Mouse (Mus musculus) limb, embryonic 14.5 days (tissue): Measurements from ENCODE around the gene Aunip. TPM values are rescaled to one million over a fixed set of nuclear protein-coding genes. Genes with fewer than 3 reads are reported as not detected.
A peak's percentile ranks its signal among the peaks of the same experiment; 100 is the strongest.

Experiments used
- ATAC-seq: fragments of 200-750 bp; cut with Nextera tagmentation; 2 replicates; pipeline ENCODE4 v1.8.0; 2017; ENCODE audit warnings: low read depth, moderate number of reproducible peaks, moderate TSS enrichment; ENCODE audit not compliant: low FRiP score
- DNase-seq: peaks from one replicate; pipeline ENCODE4 v3.0.0-alpha.2; 2015; ENCODE audit warnings: low spot score
- H3K27ac ChIP-seq: fragments of 300-500 bp; sonication (generic); replicated peaks from 2 replicates; pipeline ENCODE4 v1.5.1; 2014; ENCODE audit warnings: low read depth, mild to moderate bottlenecking, low read length, moderate library complexity, mixed read lengths
- H3K27me3 ChIP-seq: fragments of 300-500 bp; sonication (generic); 2 replicates; pipeline ENCODE4 v1.6.1; 2014; ENCODE audit warnings: low read length, mixed read lengths; ENCODE audit not compliant: control insufficient read depth, insufficient read depth
- H3K36me3 ChIP-seq: fragments of 300-500 bp; sonication (generic); 2 replicates; pipeline ENCODE4 v1.6.1; 2014; ENCODE audit warnings: mild to moderate bottlenecking, low read length, moderate library complexity, mixed read lengths; ENCODE audit not compliant: control insufficient read depth, insufficient read depth
- H3K4me1 ChIP-seq: fragments of 300-500 bp; sonication (generic); 2 replicates; pipeline ENCODE4 v1.6.1; 2014; ENCODE audit warnings: antibody characterized with exemption, low read length, mixed read lengths; ENCODE audit not compliant: control insufficient read depth, insufficient read depth
- H3K4me2 ChIP-seq: fragments of 300-500 bp; sonication (generic); replicated peaks from 2 replicates; pipeline ENCODE4 v1.6.1; 2014; ENCODE audit warnings: low read depth, mild to moderate bottlenecking, low read length, moderate library complexity; ENCODE audit not compliant: severe bottlenecking
- H3K4me3 ChIP-seq: fragments of 300-500 bp; sonication (generic); replicated peaks from 2 replicates; pipeline ENCODE4 v1.5.1; 2014; ENCODE audit warnings: low read length
- H3K9ac ChIP-seq: fragments of 300-500 bp; sonication (generic); 2 replicates; pipeline ENCODE4 v1.6.1; 2014; ENCODE audit warnings: mild to moderate bottlenecking, low read depth, low read length, moderate library complexity; ENCODE audit not compliant: severe bottlenecking
- H3K9me3 ChIP-seq: fragments of 300-500 bp; sonication (generic); 2 replicates; pipeline ENCODE4 v1.6.1; 2016; ENCODE audit warnings: low read length; ENCODE audit not compliant: control insufficient read depth
- POLR2A ChIP-seq: fragments of 200-500 bp; IDR thresholded peaks from 2 replicates; pipeline ENCODE4 v1.8.0; 2012; ENCODE audit warnings: inconsistent platforms, mild to moderate bottlenecking, moderate library complexity, borderline replicate concordance; ENCODE audit not compliant: insufficient read depth, insufficient read length; ENCODE audit errors: extremely low read depth
- WGBS: fragments of 180-500 bp; shearing (Covaris S2); extraction: QIAGEN DNeasy Blood & Tissue Kit; methylation state at CpG from one replicate; pipeline ENCODE4 v1.1.7; 2014; 5-methylcytosine and 5-hydroxymethylcytosine counted together
- polyA plus RNA-seq, 2 experiments: library from polyadenylated mRNA; depleted of rRNA in 1 of 2; stranded (reverse) in 1 of 2; unstranded in 1 of 2; fragments of >200 nt; fragmentation: Nextera tagmentation in 1 of 2; extraction: Ambion mirVana in 1 of 2; gene quantifications; 2 replicates each; pipeline versions ENCODE4 v1.2.1 to v1.2.3; 2012 to 2014

Gene Aunip
- polyA plus RNA-seq (2012; rRNA removed) (6.7 and 10.3 TPM in 2 replicates), polyA plus RNA-seq (2014; fragmentation: Nextera tagmentation; extraction: Ambion mirVana) (3.5 and 3.6 TPM in 2 replicates)

DNA sequence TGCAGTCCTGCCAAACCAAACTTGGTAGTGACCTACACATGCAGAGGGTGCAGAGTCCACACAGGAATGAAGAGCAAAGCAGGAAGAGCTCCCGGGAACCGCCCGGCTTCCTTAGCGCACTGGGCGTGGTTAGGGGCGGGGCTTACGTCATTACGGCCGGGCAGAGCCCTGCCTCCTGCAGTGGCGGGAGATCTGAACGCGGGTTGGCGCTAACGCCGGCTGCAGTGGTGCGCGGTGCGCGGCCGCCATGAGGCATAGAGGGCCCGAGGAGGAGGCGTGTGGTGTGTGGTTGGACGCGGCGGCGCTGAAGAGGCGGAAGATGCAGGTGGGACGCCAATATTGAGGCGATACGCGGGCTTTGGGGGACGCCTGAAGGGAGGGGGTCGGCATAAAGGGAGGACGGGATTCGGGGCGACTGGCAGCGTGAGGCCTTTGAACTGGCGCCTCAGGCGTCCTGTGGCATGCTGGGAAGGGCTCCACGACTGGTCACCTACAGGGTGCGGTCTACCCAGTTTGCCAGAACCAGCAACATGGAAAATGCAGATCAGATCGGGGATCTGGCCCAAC is at the start of gene Aunip:
TSS of gene Aunip (plus strand) at position 155 of the 567 bp plus-strand sequence.
- ATAC-seq (peak; percentile 95), DNase-seq (peak; percentile 97)
- Histone ChIP-seq H3K27ac (no peak within 1 kb of the TSS), H3K9me3 (no peaks in the 10 kb centered on the region), H3K9ac (peak within 1 kb of the TSS; percentile 59), H3K27me3 (no peaks in the 10 kb centered on the region), H3K36me3 (no peaks in the 10 kb centered on the region), H3K4me3 (peak within 1 kb of the TSS; percentile 58), H3K4me2 (peak within 1 kb of the TSS; percentile 90), H3K4me1 (no peaks in the 10 kb centered on the region)
- TF ChIP-seq POLR2A = 0 out of 2 replicates have a peak, but pooled peaks have one; percentile 67
- under 1% methylated on average over 42 of the region's 42 CpGs for WGBS

DNA sequence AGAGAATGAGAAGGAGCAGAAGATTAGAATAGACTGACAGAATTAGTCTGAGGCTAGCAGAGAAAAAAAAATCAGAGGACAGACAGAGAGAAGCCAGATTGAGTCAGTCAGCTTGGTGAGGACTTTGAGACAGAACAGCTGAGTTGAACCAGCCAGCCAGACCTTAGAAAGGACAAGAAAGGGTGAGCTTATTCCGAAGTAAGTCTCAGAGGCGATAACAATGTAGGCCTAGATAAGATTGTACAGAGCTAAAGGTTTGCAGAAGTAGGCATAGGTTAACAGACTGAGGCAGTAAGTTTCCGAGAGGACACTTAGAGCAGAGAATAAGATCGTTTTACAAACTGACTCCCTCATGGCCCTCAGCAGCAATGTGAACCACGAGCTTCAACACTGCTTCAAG is 49.5 kb upstream of the Aunip start:
- Histone ChIP-seq H3K36me3 (no peaks in the 10 kb centered on the region), H3K9me3 (no peaks in the 10 kb centered on the region), H3K27ac (no peak overlapping the region), H3K4me3 (no peak overlapping the region), H3K27me3 (no peaks in the 10 kb centered on the region), H3K9ac (no peak overlapping the region), H3K4me2 (no peak overlapping the region), H3K4me1 (no peaks in the 10 kb centered on the region)
- 80% methylated on average over 5 of the region's 5 CpGs for WGBS
- TF ChIP-seq POLR2A = no peak
- ATAC-seq (no peak), DNase-seq (no peak)

GRCm38 (mm10) chr4:134465789-134466188 is 45.0 kb upstream of the Aunip start:
- H3K4me2 ChIP-seq = no peak overlapping the region
- H3K4me3 ChIP-seq = no peak overlapping the region
- WGBS = 48% methylated on average over 12 of the region's 12 CpGs
- H3K36me3 ChIP-seq = peaks cover 4% of the 10 kb centered on the region
- no peak for ATAC-seq
- H3K4me1 ChIP-seq = peaks cover 7% of the 10 kb centered on the region; the same call in 1 of the 2 replicates
- no peaks in the 10 kb centered on the region for H3K9me3 ChIP-seq
- no peaks in the 10 kb centered on the region for H3K27me3 ChIP-seq
- no peak overlapping the region for H3K27ac ChIP-seq
- TF ChIP-seq POLR2A = no peak
- DNase-seq = peak; percentile 9
- H3K9ac ChIP-seq = no peak overlapping the region

GRCm38 (mm10) chr4:134466381-134467262 is 44.2 kb upstream of the Aunip start:
- H3K27me3 ChIP-seq = no peaks in the 10 kb centered on the region
- peak overlapping the region; percentile 81; the same call in 1 of the 2 replicates for H3K4me2 ChIP-seq
- H3K4me3 ChIP-seq = no peak overlapping the region
- WGBS = 69% methylated on average over 11 of the region's 11 CpGs
- H3K9me3 ChIP-seq = no peaks in the 10 kb centered on the region
- ATAC-seq (no peak), DNase-seq (no peak)
- peaks cover 12% of the 10 kb centered on the region for H3K36me3 ChIP-seq
- no peak overlapping the region for H3K9ac ChIP-seq
- H3K4me1 ChIP-seq = peaks cover 7% of the 10 kb centered on the region; the same call in 1 of the 2 replicates
- no peak overlapping the region for H3K27ac ChIP-seq
- TF ChIP-seq POLR2A = no peak

DNA sequence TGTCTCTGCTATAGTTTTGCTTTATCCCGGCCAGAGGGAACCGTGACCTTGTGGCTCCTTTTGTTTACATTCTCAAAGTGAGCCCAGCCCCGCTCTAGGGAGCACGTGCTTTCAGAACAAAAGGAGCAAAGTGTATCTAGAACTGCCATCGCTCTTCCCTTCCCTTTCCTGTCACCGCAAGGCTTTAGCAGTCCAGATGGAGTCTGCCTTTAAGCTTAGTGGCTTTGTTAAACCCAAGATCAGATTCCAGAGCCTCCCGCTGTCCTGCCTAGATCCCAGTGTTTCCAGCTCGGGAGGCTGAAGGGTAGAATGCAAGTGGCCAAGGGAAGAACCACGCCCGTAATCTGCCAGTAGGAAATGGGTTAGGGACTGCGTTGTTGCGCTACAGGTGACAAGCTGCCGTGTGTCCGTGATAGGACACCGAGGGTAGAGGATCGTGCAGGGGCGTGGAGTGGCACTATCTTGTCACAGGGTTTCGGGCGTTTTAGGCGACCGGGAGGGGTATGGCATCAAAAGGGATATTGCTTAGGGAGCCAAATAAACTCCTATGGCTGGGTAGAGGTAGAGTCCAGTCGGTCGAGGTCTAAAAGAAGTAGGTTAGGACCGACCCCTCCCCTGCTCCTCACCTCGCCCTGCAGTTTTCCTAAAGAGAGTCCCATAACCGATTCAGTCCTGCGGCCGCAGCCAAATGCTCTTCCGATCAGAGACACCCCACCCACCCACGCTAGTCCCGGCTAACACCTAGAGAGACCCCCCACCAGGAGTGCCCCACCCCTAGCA is 43.2 kb upstream of the Aunip start:
- Histone ChIP-seq H3K27ac (no peak overlapping the region), H3K4me3 (peak overlapping the region; percentile 86), H3K36me3 (peaks cover 21% of the 10 kb centered on the region), H3K4me1 (peaks cover 7% of the 10 kb centered on the region; the same call in 1 of the 2 replicates), H3K9ac (peak overlapping the region; percentile 84), H3K27me3 (no peaks in the 10 kb centered on the region), H3K4me2 (peak overlapping the region; percentile 81), H3K9me3 (no peaks in the 10 kb centered on the region)
- ATAC-seq (peak; percentile 21; the same call in 1 of the 2 replicates), DNase-seq (no peak)
- no peak for TF ChIP-seq POLR2A
- WGBS = under 1% methylated on average over 31 of the region's 31 CpGs
